Mouse (Mus musculus) heart, adult 2 months (tissue): ENCODE measurements around the gene Golgb1. TPM values are rescaled to one million over a fixed set of nuclear protein-coding genes. Genes with fewer than 3 reads are reported as not detected.

Source experiments
- DNase-seq, 2 experiments: peaks; one replicate each; pipeline ENCODE4 v3.0.0; 2021
- H3K27ac ChIP-seq: fragments of 200-600 bp; 2 replicates; pipeline ENCODE4 v1.8.1; 2022
- H3K27me3 ChIP-seq: fragments of 200-500 bp; 2 replicates; pipeline ENCODE4 v1.6.1; 2012; ENCODE audit warnings: mild to moderate bottlenecking, low read length, inconsistent platforms, mixed read lengths; ENCODE audit not compliant: control insufficient read depth, insufficient read depth
- H3K36me3 ChIP-seq: fragments of 200-500 bp; 2 replicates; pipeline ENCODE4 v1.6.1; 2012; ENCODE audit warnings: low read length, inconsistent platforms; ENCODE audit not compliant: control insufficient read depth, insufficient read depth
- H3K4me1 ChIP-seq: fragments of 200-500 bp; 2 replicates; pipeline ENCODE4 v1.6.1; 2011; ENCODE audit warnings: low read length; ENCODE audit not compliant: control insufficient read depth, insufficient read depth
- H3K4me3 ChIP-seq: fragments of 200-600 bp; 2 replicates; pipeline ENCODE4 v1.8.1; 2022
- H3K79me2 ChIP-seq: fragments of 200-500 bp; replicated peaks from 2 replicates; pipeline ENCODE4 v1.6.1; 2012; ENCODE audit warnings: mild to moderate bottlenecking, inconsistent platforms, low read length, moderate library complexity, mixed read lengths; ENCODE audit not compliant: control insufficient read depth, insufficient read depth
- H3K9ac ChIP-seq: fragments of 200-500 bp; 2 replicates; pipeline ENCODE4 v1.6.1; 2012; ENCODE audit warnings: low read depth, mild to moderate bottlenecking, control low read depth, inconsistent platforms, low read length, mixed read lengths
- CTCF ChIP-seq: fragments of 200-600 bp; IDR thresholded peaks from 2 replicates; pipeline ENCODE4 v1.8.1; 2022; ENCODE audit warnings: antibody characterized with exemption, mild to moderate bottlenecking, moderate library complexity
- EP300 ChIP-seq: fragments of 200-500 bp; IDR thresholded peaks from 2 replicates; pipeline ENCODE4 v1.6.1; 2011; ENCODE audit warnings: low read depth, low read length, control low read depth; ENCODE audit not compliant: insufficient read depth
- POLR2A ChIP-seq: fragments of 200-500 bp; IDR thresholded peaks from 2 replicates; pipeline ENCODE4 v1.6.1; 2011; ENCODE audit warnings: mild to moderate bottlenecking, low read depth, low read length, control low read depth; ENCODE audit not compliant: insufficient read depth
- WGBS: fragments of 180-500 bp; shearing (Covaris S2); methylation state at CpG from one replicate; pipeline ENCODE4 v1.1.7; 2018; 5-methylcytosine and 5-hydroxymethylcytosine counted together
- intact Hi-C: fragments of 180-260 bp; cut with DNase I; formaldehyde crosslinking; loops from one replicate; pipeline ENCODE4 v1.15.1; 2025
- polyA plus RNA-seq: library from polyadenylated mRNA; depleted of rRNA; stranded (reverse); fragments of >200 nt; gene quantifications from 2 replicates; pipeline ENCODE4 v1.2.3, GENCODE M21; 2012
- total RNA-seq, 2 experiments: library from RNA; stranded (reverse); gene quantifications; 2 replicates each; pipeline ENCODE4 v1.2.3; 2021

Golgb1 gene
- total and polyA plus RNA-seq, 3 experiments = 27.7 to 52.1 (median 41.6) TPM

GRCm38 (mm10) chr16:36851202-36851601, 23.7 kb upstream of the Golgb1 start:
- H3K27ac ChIP-seq = no peak overlapping the region
- WGBS = 97% methylated on average over 3 of the region's 3 CpGs
- H3K4me1 ChIP-seq = no peaks in the 10 kb centered on the region
- intact Hi-C loops = no loop called here
- H3K79me2 ChIP-seq = no peaks in the 10 kb centered on the region
- H3K27me3 ChIP-seq = no peaks in the 10 kb centered on the region
- TF ChIP-seq EP300 = no peak
- no peak for TF ChIP-seq POLR2A
- no peak for TF ChIP-seq CTCF
- no peak for DNase-seq
- H3K9ac ChIP-seq = no peak overlapping the region
- no peaks in the 10 kb centered on the region for H3K36me3 ChIP-seq
- H3K4me3 ChIP-seq = no peak overlapping the region

GRCm38 (mm10) chr16:36863585-36863984, 11.4 kb upstream of the Golgb1 start:
- intact Hi-C loops = no loop called here

DNA sequence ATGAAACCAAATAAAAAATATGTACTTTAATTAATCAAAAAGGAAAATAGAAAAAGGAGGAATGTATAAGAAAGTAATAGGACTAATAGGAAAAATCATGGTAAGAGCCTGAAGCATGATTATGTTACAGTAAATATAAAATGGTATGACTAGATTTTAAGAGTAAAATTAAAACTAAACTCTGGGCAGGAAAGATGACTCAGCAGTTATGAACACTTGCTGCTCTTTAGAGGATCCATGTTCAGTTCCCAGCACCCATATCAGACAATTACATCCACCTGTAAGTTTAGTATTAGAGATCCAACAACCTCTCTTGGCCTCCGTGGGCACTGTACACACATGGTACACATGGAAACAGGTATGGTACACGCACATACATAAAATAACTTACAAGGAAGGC, 5.5 kb upstream of the Golgb1 start:
- DNase-seq = no peak
- Histone ChIP-seq H3K79me2 (no peaks in the 10 kb centered on the region), H3K27me3 (no peaks in the 10 kb centered on the region), H3K4me1 (peaks cover 1% of the 10 kb centered on the region; the same call in 1 of the 2 replicates), H3K27ac (no peak overlapping the region), H3K4me3 (no peak overlapping the region), H3K9ac (no peak overlapping the region), H3K36me3 (peaks cover 3% of the 10 kb centered on the region; the same call in 1 of the 2 replicates)
- intact Hi-C loops = no loop called here
- TF ChIP-seq EP300 = no peak
- TF ChIP-seq CTCF = no peak
- TF ChIP-seq POLR2A = no peak
- WGBS = 97% methylated on average over 2 of the region's 2 CpGs

More at GRCm38 (mm10) chr16:36863585-36863984, 11.4 kb upstream of the Golgb1 start:
- no peak for TF ChIP-seq CTCF
- no peak for TF ChIP-seq EP300
- no peak for TF ChIP-seq POLR2A
- no peak overlapping the region for H3K9ac ChIP-seq
- H3K4me1 ChIP-seq = no peaks in the 10 kb centered on the region
- H3K36me3 ChIP-seq = no peaks in the 10 kb centered on the region
- 61% methylated on average over 3 of the region's 3 CpGs for whole genome bisulfite sequencing
- H3K27ac ChIP-seq = no peak overlapping the region
- no peak for DNase-seq
- H3K27me3 ChIP-seq = no peaks in the 10 kb centered on the region
- H3K79me2 ChIP-seq = no peaks in the 10 kb centered on the region
- no peak overlapping the region for H3K4me3 ChIP-seq

DNA sequence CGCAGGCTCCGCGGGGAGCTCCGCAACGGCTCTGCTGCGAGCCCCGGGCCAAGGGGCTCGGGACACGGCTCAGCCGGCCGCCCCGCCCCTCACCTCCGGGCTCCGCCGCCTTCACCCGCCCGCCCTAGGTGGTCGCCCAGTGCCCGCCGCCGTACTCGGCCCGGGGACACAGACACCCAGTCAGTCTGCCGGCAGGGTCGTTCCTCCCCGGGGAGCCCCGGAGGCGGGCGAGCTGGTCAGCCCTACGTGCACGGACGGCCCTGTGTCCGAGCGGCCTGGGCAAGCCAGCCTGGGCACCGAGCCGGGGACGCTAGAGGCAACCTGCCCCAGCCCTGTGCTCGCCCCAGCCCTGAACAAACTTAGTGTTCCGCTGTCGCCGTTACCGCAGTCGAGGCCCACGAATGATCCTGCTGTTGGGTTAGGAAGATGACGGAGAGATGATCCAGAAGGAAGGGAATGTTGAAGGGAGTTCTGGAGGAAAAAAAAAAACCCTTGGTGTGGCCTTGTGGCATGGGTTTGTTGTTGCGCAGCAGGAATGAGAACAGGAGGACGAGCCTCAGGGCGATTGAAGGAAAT, 424 bp downstream of the Golgb1 start:
- peaks cover 5% of the 10 kb centered on the region for H3K4me1 ChIP-seq
- intact Hi-C loops = loop anchor here (2.0 to 10.0 kb wide), 3 partner anchors 57 to 779 kb away; partner anchors contain the start of genes Hcls1, Ndufb4 and Polq
- H3K27ac ChIP-seq = peak overlapping the region; percentile 86
- H3K27me3 ChIP-seq = no peaks in the 10 kb centered on the region
- peak overlapping the region; percentile 85 for H3K9ac ChIP-seq
- DNase-seq = no peak
- peak overlapping the region; percentile 75 for H3K4me3 ChIP-seq
- H3K79me2 ChIP-seq = peaks cover 1% of the 10 kb centered on the region; the same call in 1 of the 2 replicates
- H3K36me3 ChIP-seq = peaks cover 8% of the 10 kb centered on the region
- under 1% methylated on average over 46 of the region's 48 CpGs for WGBS
- no peak for TF ChIP-seq POLR2A
- TF ChIP-seq CTCF = 0 out of 2 replicates have a peak, but pooled peaks have one; percentile 2
- TF ChIP-seq EP300 = no peak

- Histone ChIP-seq H3K4me1 (peaks cover 5% of the 10 kb centered on the region), H3K36me3 (peaks cover 8% of the 10 kb centered on the region), H3K79me2 (peaks cover 1% of the 10 kb centered on the region; the same call in 1 of the 2 replicates), H3K9ac (no peak overlapping the region), H3K27ac (no peak overlapping the region), H3K27me3 (no peaks in the 10 kb centered on the region), H3K4me3 (no peak overlapping the region)
- TF ChIP-seq CTCF (peak; percentile 58), EP300 (no peak)
- DNase-seq = no peak
- intact Hi-C loops = loop anchor here (5.0 to 10.0 kb wide), 2 partner anchors 55 to 777 kb away; partner anchors contain the start of genes Hcls1 and Ndufb4
- WGBS = 74% methylated on average over 5 of the region's 5 CpGs
These were observed 2.4 kb downstream of the Golgb1 start for GRCm38 (mm10) chr16:36877316-36877715.

GRCm38 (mm10) chr16:36882737-36883343, 7.9 kb downstream of the Golgb1 start:
- H3K4me3 ChIP-seq = no peak overlapping the region
- H3K36me3 ChIP-seq = no peaks in the 10 kb centered on the region; the same call in none of the 2 replicates
- H3K9ac ChIP-seq = no peak overlapping the region
- TF ChIP-seq EP300 (no peak), CTCF (no peak), POLR2A (no peak)
- intact Hi-C loops = no loop called here
- peaks cover 4% of the 10 kb centered on the region for H3K4me1 ChIP-seq
- DNase-seq = no peak
- WGBS = 71% methylated on average over 5 of the region's 5 CpGs
- no peaks in the 10 kb centered on the region for H3K27me3 ChIP-seq
- no peak overlapping the region for H3K27ac ChIP-seq
- no peaks in the 10 kb centered on the region; the same call in 1 of the 2 replicates for H3K79me2 ChIP-seq
